In genomic region chr3:142375106-142375505, GRCm38 (mm10) we compare ENCODE assay signal across 18 mouse cellular contexts. TPM values are rescaled to one million over a fixed set of nuclear protein-coding genes. Genes with fewer than 3 reads are reported as not detected.
DNase-seq lines count a peak whose midpoint lies in the region; ATAC-seq and TF ChIP-seq lines count a peak whose summit lies in the region.
"Had no signal": no experiment of that assay in that cellular context is flagged by ENCODE, and none has a peak within 500 bp of the region (broad histone marks: within the 10 kb centered on the region; RNA-seq: fewer than 3 reads in every experiment).

No protein-coding gene starts in this region.

- WGBS in heart, embryonic 11.5 days (ENCODE audit: insufficient replicate concordance), result 44% methylated on average over 1 of the region's 1 CpGs
- WGBS in kidney, postnatal 0 days, result 31% methylated on average over 1 of the region's 1 CpGs

- peak overlapping the region; percentile 13; the same call in 1 of the 2 replicates for H3K27ac ChIP-seq in heart, embryonic 11.5 days (ENCODE audit: low read depth, low read length)
- H3K27ac ChIP-seq in kidney, postnatal 0 days, result peak overlapping the region; percentile 4; the same call in 1 of the 2 replicates
- H3K27ac ChIP-seq: embryonic facial prominence, embryonic 15.5 days; macrophage had no signal

- no peak for DNase-seq in heart, adult 9 months (ENCODE audit: low spot score in 2 of 2)
- DNase-seq in kidney, postnatal 0 days (ENCODE audit: low spot score), result peak; percentile 10
- DNase-seq in kidney, postnatal 14 days, result no peak
- DNase-seq in MN1 (ENCODE audit: low spot score), result peak; percentile 24
- DNase-seq in retina, embryonic 14.5 days (ENCODE audit: low spot score), result peak; percentile 25
- DNase-seq: cerebellum, adult 11-12 months; gastrocnemius, postnatal 36 days; heart, postnatal 14 days; kidney, postnatal 4 days; liver; lung, embryonic 14.5 days; thymus, adult 2 months had no signal

- no peak overlapping the region for H3K4me3 ChIP-seq in heart, embryonic 11.5 days (ENCODE audit: low read depth, low read length)
- no peak overlapping the region for H3K4me3 ChIP-seq in kidney, postnatal 0 days (replicated peaks; ENCODE audit: low read depth, low read length)
- H3K4me3 ChIP-seq: embryonic facial prominence, embryonic 15.5 days had no signal

- H3K9me3 ChIP-seq in heart, embryonic 11.5 days (replicated peaks; ENCODE audit: control insufficient read depth, low read length), result no peaks in the 10 kb centered on the region
- no peaks in the 10 kb centered on the region for H3K9me3 ChIP-seq in kidney, postnatal 0 days (replicated peaks; ENCODE audit: low read length)
- H3K9me3 ChIP-seq: embryonic facial prominence, embryonic 15.5 days had no signal

- ATAC-seq in heart, embryonic 11.5 days (replicated peaks; ENCODE audit: insufficient number of reproducible peaks, low FRiP score, low TSS enrichment), result no peak
- no peak for ATAC-seq in kidney, postnatal 0 days (replicated peaks; ENCODE audit: low FRiP score, low read depth)
- no peak for ATAC-seq in megakaryocyte, adult 5-6 weeks (ENCODE audit: poor library complexity, severe bottlenecking)
- ATAC-seq: hindbrain, embryonic 16.5 days; Patski had no signal

- no peak for TF ChIP-seq CTCF in kidney, postnatal 0 days (IDR thresholded peaks at IDR 0.05; ENCODE audit: low read depth)

- H3K4me1 ChIP-seq in heart, embryonic 11.5 days (ENCODE audit: control insufficient read depth, insufficient read depth, low read length), result peaks cover 4% of the 10 kb centered on the region; the same call in 1 of the 2 replicates
- peaks cover 5% of the 10 kb centered on the region; the same call in 1 of the 2 replicates for H3K4me1 ChIP-seq in kidney, postnatal 0 days (replicated peaks; ENCODE audit: insufficient read depth, low read length)
- H3K4me1 ChIP-seq: embryonic facial prominence, embryonic 15.5 days had no signal

- H3K27me3 ChIP-seq in heart, embryonic 11.5 days (ENCODE audit: control insufficient read depth, insufficient read depth, low read length), result no peaks in the 10 kb centered on the region
- H3K27me3 ChIP-seq in kidney, postnatal 0 days (ENCODE audit: insufficient read depth, low read length), result no peaks in the 10 kb centered on the region
- H3K27me3 ChIP-seq: embryonic facial prominence, embryonic 15.5 days; Patski had no signal

- H3K36me3 ChIP-seq in heart, embryonic 11.5 days (ENCODE audit: control insufficient read depth, insufficient read depth, low read length), result no peaks in the 10 kb centered on the region
- no peaks in the 10 kb centered on the region for H3K36me3 ChIP-seq in kidney, postnatal 0 days (ENCODE audit: insufficient read depth, low read length)
- H3K36me3 ChIP-seq: embryonic facial prominence, embryonic 15.5 days had no signal

- no peak overlapping the region for H3K9ac ChIP-seq in heart, embryonic 11.5 days (ENCODE audit: low read depth, low read length)
- H3K9ac ChIP-seq in kidney, postnatal 0 days (ENCODE audit: low read depth, low read length), result no peak overlapping the region
- H3K9ac ChIP-seq: embryonic facial prominence, embryonic 15.5 days; lung, embryonic 14.5 days had no signal

- no peak overlapping the region for H3K4me2 ChIP-seq in heart, embryonic 11.5 days
- H3K4me2 ChIP-seq in kidney, postnatal 0 days (ENCODE audit: low read length), result no peak overlapping the region
- H3K4me2 ChIP-seq: embryonic facial prominence, embryonic 15.5 days; lung, embryonic 14.5 days had no signal

RNA-seq across cellular contexts. Expression of gene Pdlim5, which starts 20.4 kb away (rescaled TPM):
- 240 and 257 TPM in 2 replicates for polyA plus RNA-seq in heart, embryonic 11.5 days (2014; fragmentation: Nextera tagmentation; extraction: Ambion mirVana)
- 32.5 and 35.3 TPM in 2 replicates for polyA plus RNA-seq in kidney, postnatal 0 days (2015; fragmentation: Nextera tagmentation; extraction: Ambion mirVana)
- total RNA-seq in megakaryocyte, adult 5-6 weeks (2015), result 52.0 and 54.7 TPM in 2 replicates
- 42.0 and 43.7 TPM in 2 replicates for total RNA-seq in megakaryocyte, adult 5-6 weeks (2017)

Comparison
In these comparisons a context has a peak if more than half of its experiments do, and no peak if none do; other contexts are left out.
1. DNase-seq: peak in kidney, postnatal 0 days (single experiment), MN1 (single experiment) and retina, embryonic 14.5 days (single experiment); none in heart, adult 9 months (0 of 2) and kidney, postnatal 14 days (single experiment).